Mouse (Mus musculus) cerebellum, adult 2 months (tissue): Measurements from ENCODE around the gene Smdt1.

Experiments
- CTCF ChIP-seq: fragments of 200-500 bp; IDR thresholded peaks from 2 replicates; pipeline ENCODE4 v1.5.1; 2011; ENCODE audit warnings: low read depth, mild to moderate bottlenecking, control low read depth, low read length, moderate library complexity, borderline replicate concordance; ENCODE audit not compliant: insufficient read depth
- POLR2A ChIP-seq: fragments of 200-500 bp; IDR thresholded peaks from 2 replicates; pipeline ENCODE4 v1.6.1; 2011; ENCODE audit warnings: low read length, control low read depth, borderline replicate concordance; ENCODE audit not compliant: insufficient read depth

DNA sequence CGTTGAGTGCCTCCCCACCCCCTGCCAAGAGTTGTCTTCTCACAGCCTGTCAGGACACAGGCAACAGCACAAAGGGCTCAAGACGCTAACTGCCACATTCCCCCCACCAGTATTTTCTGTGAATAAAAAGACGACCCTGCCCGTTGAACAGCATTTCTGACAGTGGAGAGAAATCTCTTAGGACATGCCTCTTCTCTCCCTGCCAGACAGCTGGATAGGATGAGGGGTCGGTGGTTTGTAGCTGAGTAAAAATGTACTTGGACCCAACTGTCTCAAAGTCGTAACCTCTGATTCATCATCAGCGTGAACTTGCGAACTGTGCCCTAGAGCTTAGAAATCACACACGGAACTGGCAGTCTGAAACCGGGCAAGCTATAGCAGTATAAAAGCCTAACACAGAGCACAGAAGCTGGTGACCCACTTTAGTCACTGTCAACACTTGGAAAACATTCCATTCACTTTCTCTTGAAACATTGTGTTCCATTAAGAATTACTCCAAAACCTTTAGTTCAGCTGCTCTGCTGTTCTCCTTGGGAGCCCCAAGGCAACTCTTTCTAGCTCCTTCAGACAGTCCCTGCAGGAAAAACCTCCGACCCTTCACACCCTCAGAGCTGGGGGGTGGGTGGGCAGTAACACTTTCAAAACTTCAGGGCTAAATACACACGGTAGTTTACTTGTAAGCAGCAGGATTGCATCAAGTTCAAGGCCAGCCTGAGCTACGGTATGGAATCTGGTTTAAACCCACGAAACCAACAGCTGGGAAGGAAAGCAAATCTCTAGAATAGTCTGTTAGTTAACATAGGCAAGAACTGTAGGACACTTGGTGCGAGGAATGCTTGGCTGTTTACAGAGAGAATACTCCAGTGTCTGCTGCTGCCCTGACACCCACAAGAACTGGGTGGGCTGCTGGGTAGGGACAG is 39.8 kb downstream of the Smdt1 start:
- TF ChIP-seq CTCF (no peak), POLR2A (no peak)
